Mouse (Mus musculus): ENCODE measurements around the gene Tcte3. TPM values are rescaled to one million over a fixed set of nuclear protein-coding genes. Genes with fewer than 3 reads are reported as not detected.
"Not testable (repeated sequence)": the region's sequence is repeated elsewhere in the genome, so short reads cannot be mapped to it uniquely, and the experiment has no call there.

The Tcte3 gene
- polyA plus RNA-seq, 1 experiment: 0.35 TPM

GRCm38 (mm10) chr17:15052766-15053165 lies 11.5 kb upstream of the Tcte3 start:
- H3K4me3 ChIP-seq (ENCODE audit: insufficient read depth, poor library complexity, severe bottlenecking); H3K36me3 ChIP-seq (ENCODE audit: control insufficient read depth, insufficient read depth); H3K79me3 ChIP-seq (ENCODE audit: low read depth); H3K79me2 ChIP-seq (ENCODE audit: control insufficient read depth, insufficient read depth); H3K27me3 ChIP-seq (ENCODE audit: control insufficient read depth, insufficient read depth, insufficient read length); H3ac ChIP-seq (ENCODE audit: control insufficient read depth, insufficient read length, low read depth): not testable (repeated sequence)

GRCm38 (mm10) chr17:15050338-15050737 lies 9.1 kb upstream of the Tcte3 start:
- H3ac ChIP-seq (ENCODE audit: control insufficient read depth, insufficient read length, low read depth): not testable (repeated sequence)

GRCm38 (mm10) chr17:15040455-15040854 lies 833 bp downstream of the Tcte3 start:
- not testable (repeated sequence) for H3K79me3 ChIP-seq (ENCODE audit: low read depth); H3ac ChIP-seq (ENCODE audit: control insufficient read depth, insufficient read length, low read depth); H3K4me3 ChIP-seq (ENCODE audit: insufficient read depth, poor library complexity, severe bottlenecking); H3K36me3 ChIP-seq (ENCODE audit: control insufficient read depth, insufficient read depth); H3K79me2 ChIP-seq (ENCODE audit: control insufficient read depth, insufficient read depth); H3K27me3 ChIP-seq (ENCODE audit: control insufficient read depth, insufficient read depth, insufficient read length)

More at GRCm38 (mm10) chr17:15050338-15050737, 9.1 kb upstream of the Tcte3 start:
- not testable (repeated sequence) for H3K4me3 ChIP-seq (ENCODE audit: insufficient read depth, poor library complexity, severe bottlenecking); H3K36me3 ChIP-seq (ENCODE audit: control insufficient read depth, insufficient read depth); H3K79me2 ChIP-seq (ENCODE audit: control insufficient read depth, insufficient read depth); H3K27me3 ChIP-seq (ENCODE audit: control insufficient read depth, insufficient read depth, insufficient read length); H3K79me3 ChIP-seq (ENCODE audit: low read depth)

GRCm38 (mm10) chr17:15031414-15031813 lies 9.9 kb downstream of the Tcte3 start:
- not testable (repeated sequence) for H3K36me3 ChIP-seq (ENCODE audit: control insufficient read depth, insufficient read depth); H3K79me3 ChIP-seq (ENCODE audit: low read depth); H3K27me3 ChIP-seq (ENCODE audit: control insufficient read depth, insufficient read depth, insufficient read length); H3ac ChIP-seq (ENCODE audit: control insufficient read depth, insufficient read length, low read depth); H3K79me2 ChIP-seq (ENCODE audit: control insufficient read depth, insufficient read depth); H3K4me3 ChIP-seq (ENCODE audit: insufficient read depth, poor library complexity, severe bottlenecking)

- H3K27me3 ChIP-seq (ENCODE audit: control insufficient read depth, insufficient read depth, insufficient read length); H3K4me3 ChIP-seq (ENCODE audit: insufficient read depth, poor library complexity, severe bottlenecking); H3ac ChIP-seq (ENCODE audit: control insufficient read depth, insufficient read length, low read depth); H3K36me3 ChIP-seq (ENCODE audit: control insufficient read depth, insufficient read depth); H3K79me3 ChIP-seq (ENCODE audit: low read depth); H3K79me2 ChIP-seq (ENCODE audit: control insufficient read depth, insufficient read depth): not testable (repeated sequence)
These were observed 15.8 kb downstream of the Tcte3 start for GRCm38 (mm10) chr17:15025513-15025912.

GRCm38 (mm10) chr17:15024502-15025193 lies 16.6 kb downstream of the Tcte3 start:
- H3K4me3 ChIP-seq (ENCODE audit: insufficient read depth, poor library complexity, severe bottlenecking); H3K79me3 ChIP-seq (ENCODE audit: low read depth); H3K27me3 ChIP-seq (ENCODE audit: control insufficient read depth, insufficient read depth, insufficient read length); H3ac ChIP-seq (ENCODE audit: control insufficient read depth, insufficient read length, low read depth); H3K79me2 ChIP-seq (ENCODE audit: control insufficient read depth, insufficient read depth); H3K36me3 ChIP-seq (ENCODE audit: control insufficient read depth, insufficient read depth): not testable (repeated sequence)

GRCm38 (mm10) chr17:15023878-15024492 lies 17.3 kb downstream of the Tcte3 start:
- not testable (repeated sequence) for H3K79me3 ChIP-seq (ENCODE audit: low read depth); H3K79me2 ChIP-seq (ENCODE audit: control insufficient read depth, insufficient read depth)

GRCm38 (mm10) chr17:15021503-15022220 lies 19.6 kb downstream of the Tcte3 start:
- H3K79me3 ChIP-seq (ENCODE audit: low read depth); H3K36me3 ChIP-seq (ENCODE audit: control insufficient read depth, insufficient read depth); H3K4me3 ChIP-seq (ENCODE audit: insufficient read depth, poor library complexity, severe bottlenecking); H3K79me2 ChIP-seq (ENCODE audit: control insufficient read depth, insufficient read depth); H3ac ChIP-seq (ENCODE audit: control insufficient read depth, insufficient read length, low read depth); H3K27me3 ChIP-seq (ENCODE audit: control insufficient read depth, insufficient read depth, insufficient read length): not testable (repeated sequence)

More at GRCm38 (mm10) chr17:15023878-15024492, 17.3 kb downstream of the Tcte3 start:
- H3K4me3 ChIP-seq (ENCODE audit: insufficient read depth, poor library complexity, severe bottlenecking); H3K27me3 ChIP-seq (ENCODE audit: control insufficient read depth, insufficient read depth, insufficient read length); H3ac ChIP-seq (ENCODE audit: control insufficient read depth, insufficient read length, low read depth); H3K36me3 ChIP-seq (ENCODE audit: control insufficient read depth, insufficient read depth): not testable (repeated sequence)

GRCm38 (mm10) chr17:15009706-15010413 lies 31.4 kb downstream of the Tcte3 start, which contains the start of gene Gm3435:
Gene Gm3435, plus strand, starts transcription at chr17:15010176.
- not testable (repeated sequence) for H3ac ChIP-seq (ENCODE audit: control insufficient read depth, insufficient read length, low read depth); H3K79me3 ChIP-seq (ENCODE audit: low read depth)

GRCm38 (mm10) chr17:15009088-15009487 lies 32.2 kb downstream of the Tcte3 start:
- H3K79me3 ChIP-seq (ENCODE audit: low read depth); H3K36me3 ChIP-seq (ENCODE audit: control insufficient read depth, insufficient read depth); H3K4me3 ChIP-seq (ENCODE audit: insufficient read depth, poor library complexity, severe bottlenecking); H3K27me3 ChIP-seq (ENCODE audit: control insufficient read depth, insufficient read depth, insufficient read length); H3K79me2 ChIP-seq (ENCODE audit: control insufficient read depth, insufficient read depth); H3ac ChIP-seq (ENCODE audit: control insufficient read depth, insufficient read length, low read depth): not testable (repeated sequence)

More at GRCm38 (mm10) chr17:15009706-15010413, 31.4 kb downstream of the Tcte3 start, which contains the start of gene Gm3435:
- H3K4me3 ChIP-seq (ENCODE audit: insufficient read depth, poor library complexity, severe bottlenecking); H3K36me3 ChIP-seq (ENCODE audit: control insufficient read depth, insufficient read depth); H3K27me3 ChIP-seq (ENCODE audit: control insufficient read depth, insufficient read depth, insufficient read length); H3K79me2 ChIP-seq (ENCODE audit: control insufficient read depth, insufficient read depth): not testable (repeated sequence)

GRCm38 (mm10) chr17:15000047-15000446 lies 41.2 kb downstream of the Tcte3 start:
- H3K27me3 ChIP-seq (ENCODE audit: control insufficient read depth, insufficient read depth, insufficient read length); H3K79me3 ChIP-seq (ENCODE audit: low read depth); H3ac ChIP-seq (ENCODE audit: control insufficient read depth, insufficient read length, low read depth); H3K36me3 ChIP-seq (ENCODE audit: control insufficient read depth, insufficient read depth); H3K4me3 ChIP-seq (ENCODE audit: insufficient read depth, poor library complexity, severe bottlenecking); H3K79me2 ChIP-seq (ENCODE audit: control insufficient read depth, insufficient read depth): not testable (repeated sequence)

Data from C2C12 (cell line).